Mouse (Mus musculus): ENCODE data around the gene Rcn1. TPM values are rescaled to one million over a fixed set of nuclear protein-coding genes. Genes with fewer than 3 reads are reported as not detected.

Rcn1 gene
- total RNA-seq, 2 experiments from 2014 or later = 47.1 to 53.3 TPM

DNA sequence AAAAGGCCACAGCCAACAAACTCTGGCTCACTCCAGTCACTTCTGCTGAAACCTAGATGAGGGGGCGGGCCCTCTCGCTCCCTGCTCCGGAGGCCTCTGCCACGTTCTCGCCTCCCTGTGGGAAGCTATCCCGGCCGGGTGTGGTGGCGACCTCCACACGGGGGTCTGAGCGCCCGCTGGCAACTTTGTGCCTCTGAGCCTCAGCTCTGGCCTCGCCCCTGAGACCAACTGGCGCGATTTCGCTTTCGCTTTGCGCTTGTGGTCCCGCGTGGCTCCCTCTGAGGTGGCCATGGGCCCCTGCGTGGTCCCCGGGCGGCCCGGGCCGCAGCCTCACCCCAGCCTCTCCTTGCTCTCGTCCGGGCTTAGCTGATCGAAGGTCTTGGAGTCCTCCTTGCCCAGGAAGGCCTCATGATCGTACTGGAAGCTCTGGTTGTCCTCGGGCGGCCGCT, 459 bp downstream of the Rcn1 start:
- DNase-seq (ENCODE audit: extremely low spot score in 1 of 2, low spot score in 2 of 2) = peak in 1 of 2 experiments; percentile 55
- intact Hi-C loops (cut with DNase I) = no loop called here

DNA sequence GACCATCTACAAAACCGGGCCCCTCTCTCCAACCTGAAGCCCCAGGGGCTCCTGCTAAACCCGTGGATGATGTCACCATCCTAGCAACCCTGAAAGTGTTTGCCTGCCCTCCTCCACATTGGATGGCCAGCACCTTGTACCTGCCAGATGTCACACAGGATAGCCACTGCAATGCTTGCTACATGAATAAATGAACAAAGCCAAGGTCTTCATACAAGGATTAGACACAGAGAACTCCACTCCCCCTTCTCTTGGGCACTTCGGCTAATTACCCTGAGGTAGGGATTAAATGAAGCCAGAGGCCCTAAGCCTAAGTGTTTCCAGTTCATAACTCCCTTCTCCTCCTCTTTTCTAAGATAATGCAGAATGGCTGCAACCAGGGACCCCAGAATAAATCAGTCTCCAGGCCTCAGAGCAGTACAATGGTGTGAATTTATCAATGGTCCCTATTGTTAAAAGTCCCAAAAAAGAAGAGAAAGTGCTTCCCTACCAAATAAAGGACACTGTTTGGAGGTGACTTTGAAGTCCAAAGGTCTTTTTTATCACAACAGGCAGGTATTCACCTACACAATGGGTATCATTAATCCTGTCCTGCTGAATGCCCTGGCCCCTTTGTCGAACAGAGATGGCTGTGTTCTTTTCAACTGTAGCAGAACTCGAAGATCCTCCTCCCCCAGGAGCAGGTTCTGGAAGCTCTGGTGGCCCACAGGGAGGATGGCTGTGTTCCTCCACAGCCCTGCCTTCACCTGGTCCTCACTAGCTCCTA, 1.5 kb downstream of the Rcn1 start:
- no peak for DNase-seq (ENCODE audit: extremely low spot score in 1 of 2, low spot score in 2 of 2)
- intact Hi-C loops (cut with DNase I) = no loop called here

DNA sequence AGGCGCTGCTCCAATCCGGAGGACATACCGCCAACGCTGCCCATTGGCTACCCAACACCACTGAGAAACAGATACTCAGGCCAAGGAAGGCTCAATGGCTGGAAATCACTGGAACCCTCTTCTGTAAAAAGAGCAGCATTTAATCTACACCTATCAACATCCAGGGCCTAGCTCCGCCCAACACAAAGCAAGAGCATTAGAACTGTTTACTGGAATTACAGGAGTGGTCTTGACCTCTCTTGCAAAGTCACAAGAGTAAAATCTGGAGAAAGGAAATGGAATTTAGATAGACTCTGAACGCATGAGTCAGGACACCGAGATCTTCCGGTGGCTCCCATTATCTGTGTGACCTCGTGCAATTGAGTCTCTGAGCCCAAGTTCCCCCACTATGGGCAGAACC, 3.1 kb downstream of the Rcn1 start:
- intact Hi-C loops (cut with DNase I) = no loop called here
- no peak for DNase-seq (ENCODE audit: extremely low spot score in 1 of 2, low spot score in 2 of 2)

DNA sequence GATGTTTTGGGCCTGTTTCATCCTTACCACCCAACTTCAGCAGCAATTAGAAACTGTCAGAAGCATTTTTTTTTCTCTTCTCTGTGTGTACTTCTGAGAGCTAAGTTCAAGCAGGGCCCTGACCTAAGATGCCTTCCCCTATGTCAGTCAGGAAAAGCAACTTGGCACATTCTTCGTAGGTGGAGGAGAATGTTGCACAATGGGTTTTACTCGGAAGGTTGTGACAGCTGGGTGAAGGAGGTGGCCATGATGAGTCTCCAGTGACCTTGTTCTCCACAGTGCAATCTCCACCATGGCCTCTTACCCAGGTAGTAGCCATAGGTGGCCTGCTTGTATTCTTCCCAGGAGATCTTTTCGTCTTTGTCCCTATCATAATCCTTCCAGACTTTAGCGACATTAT, 4.7 kb downstream of the Rcn1 start:
- intact Hi-C loops (cut with DNase I) = no loop called here
- DNase-seq (ENCODE audit: extremely low spot score in 1 of 2, low spot score in 2 of 2) = no peak

DNA sequence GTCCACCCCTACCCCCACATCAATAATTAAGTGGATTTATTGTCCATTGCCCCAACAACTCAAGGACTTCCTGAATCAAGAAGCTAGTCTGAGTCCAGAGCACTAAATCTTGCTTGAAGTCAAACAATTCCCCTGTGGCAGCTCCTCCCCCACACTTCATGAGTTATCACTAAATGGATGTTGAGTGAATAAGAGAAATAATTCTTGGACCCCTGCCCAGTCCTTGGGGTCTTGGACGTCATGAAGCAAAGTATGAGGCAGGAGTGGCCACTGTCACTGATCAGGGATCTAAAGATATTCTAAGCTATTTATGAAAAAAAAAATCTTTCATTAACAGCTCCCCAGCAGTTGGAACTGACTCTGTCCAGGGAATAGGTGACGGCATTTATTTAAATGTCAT, 6.6 kb downstream of the Rcn1 start:
- no peak for DNase-seq (ENCODE audit: extremely low spot score in 1 of 2, low spot score in 2 of 2)
- intact Hi-C loops (cut with DNase I) = no loop called here

DNA sequence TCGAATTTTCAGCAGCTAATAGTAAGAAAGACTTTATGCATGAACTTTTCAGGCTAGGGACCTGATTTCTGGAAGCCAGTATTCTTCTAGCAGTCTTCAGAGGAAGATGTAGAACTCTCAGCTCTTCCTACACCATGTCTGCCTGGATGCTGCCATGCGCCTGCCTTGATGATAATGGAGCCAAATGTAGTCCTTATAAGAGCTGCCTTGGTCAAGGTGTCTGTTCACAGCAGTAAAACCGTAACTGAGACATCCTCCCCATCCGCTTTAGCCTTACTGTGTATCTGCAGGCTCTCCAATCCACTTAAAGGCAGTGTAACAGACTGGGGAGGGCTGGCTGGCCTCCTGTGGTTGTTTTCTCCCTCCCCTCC, 7.7 kb downstream of the Rcn1 start:
- no peak for DNase-seq (ENCODE audit: extremely low spot score in 1 of 2, low spot score in 2 of 2)
- intact Hi-C loops (cut with DNase I) = no loop called here

DNA sequence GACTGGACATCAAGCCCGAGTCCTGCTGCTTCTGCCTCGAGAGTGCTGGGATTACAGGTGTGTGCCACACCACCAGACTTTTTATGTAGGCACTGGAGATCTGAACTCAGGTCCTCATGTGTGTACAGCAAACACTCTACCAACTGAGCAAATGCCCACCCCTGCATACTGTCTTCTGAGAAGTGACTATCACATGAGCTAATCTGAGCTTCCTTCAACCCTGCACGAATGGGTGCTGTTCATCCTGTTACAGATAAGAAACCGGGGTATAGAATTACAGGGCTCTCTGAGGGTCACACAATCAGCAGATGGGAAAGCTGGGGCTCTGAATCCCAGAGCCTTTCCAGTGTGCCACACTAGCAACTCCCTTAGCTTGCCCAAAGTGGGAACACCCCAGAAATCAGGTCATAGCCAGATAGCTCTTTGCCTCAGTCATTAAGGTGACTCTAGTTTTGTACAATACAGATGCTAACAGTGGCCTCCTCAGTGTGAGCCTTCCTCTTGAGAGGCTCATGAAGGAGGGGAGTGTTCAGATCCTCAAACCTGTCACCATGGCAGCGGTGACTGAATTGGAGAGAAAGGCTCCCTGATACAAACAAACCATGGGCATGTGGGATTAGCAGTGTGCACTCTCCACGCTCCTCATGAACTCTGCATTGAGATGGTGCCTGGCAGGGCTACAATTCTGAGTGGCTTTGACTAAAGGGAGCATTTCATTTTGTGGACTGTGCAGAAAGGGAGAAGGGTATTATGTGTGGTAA, 8.3 kb downstream of the Rcn1 start:
- intact Hi-C loops (cut with DNase I) = no loop called here
- DNase-seq (ENCODE audit: extremely low spot score in 1 of 2, low spot score in 2 of 2) = no peak

DNA sequence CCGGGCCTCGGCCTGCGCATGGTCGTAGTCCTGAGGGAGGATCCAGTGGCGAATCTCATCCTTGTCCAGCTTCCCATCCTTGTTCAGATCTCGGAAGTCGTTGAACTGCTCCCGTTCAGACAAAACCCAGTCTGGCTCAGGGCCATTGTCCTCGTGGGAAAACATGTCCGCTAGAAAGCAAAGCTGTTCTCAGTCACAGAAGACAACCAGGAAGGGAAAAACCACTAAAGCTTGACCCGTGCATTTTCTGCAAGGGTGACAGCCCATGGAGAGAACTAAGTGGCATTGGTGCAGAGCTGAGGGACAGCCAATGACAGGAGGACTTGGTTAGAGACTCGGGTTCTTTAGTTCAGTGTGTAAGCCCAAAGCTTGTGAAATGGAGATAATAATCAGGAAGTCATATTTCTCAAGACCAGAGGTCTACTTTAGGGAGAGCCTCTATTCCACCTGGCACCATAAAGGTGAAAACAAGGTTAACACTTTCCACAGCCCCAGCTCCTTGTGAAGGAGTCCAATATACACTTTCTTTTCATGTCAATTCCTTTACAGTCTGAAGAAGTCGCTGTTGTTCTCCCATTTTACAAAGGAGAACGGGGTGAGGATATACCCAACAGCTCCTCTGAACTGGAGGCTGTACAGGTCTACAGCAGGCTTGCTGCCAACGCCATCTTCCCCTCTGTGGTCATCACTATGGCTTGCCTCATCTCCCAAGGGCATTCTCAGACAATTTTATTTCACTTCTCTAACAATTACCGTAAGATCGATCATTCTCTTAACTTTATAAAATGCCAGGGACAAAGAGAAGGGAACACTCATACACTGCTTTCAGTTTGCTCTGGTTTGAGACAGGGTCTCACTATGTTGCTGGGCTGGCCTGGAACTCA, 9.9 kb downstream of the Rcn1 start:
- intact Hi-C loops (cut with DNase I) = no loop called here
- DNase-seq (ENCODE audit: extremely low spot score in 1 of 2, low spot score in 2 of 2) = no peak

DNA sequence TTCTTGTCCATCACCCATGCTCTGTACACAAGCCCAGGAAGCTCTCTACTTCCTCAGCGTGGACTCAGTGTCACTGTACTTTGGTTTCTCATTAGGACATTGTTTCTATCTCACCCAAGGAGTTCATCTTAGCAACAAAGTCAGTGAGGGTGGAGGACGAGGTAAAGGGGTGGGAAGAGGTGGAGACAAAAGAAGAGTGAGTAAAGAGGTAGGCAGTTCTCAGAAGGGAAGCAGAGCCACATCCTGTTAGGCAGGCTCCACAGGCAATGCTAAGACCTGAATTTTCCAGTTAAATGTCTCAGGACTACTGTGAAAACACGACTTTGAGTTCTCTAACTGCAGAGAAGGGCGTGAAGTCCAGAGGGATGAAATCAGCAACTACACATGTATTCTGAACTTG, 12.7 kb downstream of the Rcn1 start:
- intact Hi-C loops (cut with DNase I) = no loop called here
- DNase-seq (ENCODE audit: extremely low spot score in 1 of 2, low spot score in 2 of 2) = no peak

DNA sequence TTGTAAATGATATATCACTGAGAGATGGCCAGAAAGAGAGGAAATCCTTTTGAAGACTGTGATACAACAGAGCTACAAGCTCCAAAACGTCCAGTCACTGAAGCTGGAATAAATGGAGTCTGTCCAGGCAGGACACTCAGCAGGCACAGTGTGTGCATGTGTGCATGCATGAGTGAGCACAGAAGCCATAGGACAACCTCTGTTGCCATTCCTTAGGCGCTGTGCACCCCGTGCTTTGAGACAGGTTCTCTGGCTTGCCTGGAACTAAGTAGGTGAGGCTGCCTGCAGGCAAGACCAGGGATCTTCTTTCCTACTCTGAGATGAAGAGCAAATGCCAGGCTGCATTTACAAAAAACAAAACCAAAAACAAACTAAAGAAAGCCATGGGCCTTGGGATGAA, 14.1 kb downstream of the Rcn1 start:
- no peak for DNase-seq (ENCODE audit: extremely low spot score in 1 of 2, low spot score in 2 of 2)
- intact Hi-C loops (cut with DNase I) = no loop called here

DNA sequence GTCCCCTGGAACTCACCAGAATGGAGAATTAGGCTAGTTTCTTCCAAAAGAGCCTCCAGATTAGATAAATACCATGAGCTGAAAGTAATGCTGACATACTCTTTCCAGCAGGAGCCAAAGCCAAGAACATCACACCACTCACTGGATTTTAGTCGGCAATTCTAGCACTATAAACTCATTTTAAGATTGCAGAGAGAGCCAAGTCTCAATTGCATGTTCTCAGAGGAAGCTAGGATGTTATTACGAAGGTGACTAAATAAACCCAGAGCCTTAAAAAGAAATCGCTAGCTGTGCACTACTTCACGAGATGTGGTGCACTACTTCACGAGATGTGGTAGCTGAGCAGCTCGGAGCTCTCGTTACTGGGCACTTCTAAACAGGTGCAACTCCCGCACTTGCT, 16.1 kb downstream of the Rcn1 start:
- DNase-seq (ENCODE audit: extremely low spot score in 1 of 2, low spot score in 2 of 2) = peak in 1 of 2 experiments; percentile 27
- intact Hi-C loops (cut with DNase I) = no loop called here

DNA sequence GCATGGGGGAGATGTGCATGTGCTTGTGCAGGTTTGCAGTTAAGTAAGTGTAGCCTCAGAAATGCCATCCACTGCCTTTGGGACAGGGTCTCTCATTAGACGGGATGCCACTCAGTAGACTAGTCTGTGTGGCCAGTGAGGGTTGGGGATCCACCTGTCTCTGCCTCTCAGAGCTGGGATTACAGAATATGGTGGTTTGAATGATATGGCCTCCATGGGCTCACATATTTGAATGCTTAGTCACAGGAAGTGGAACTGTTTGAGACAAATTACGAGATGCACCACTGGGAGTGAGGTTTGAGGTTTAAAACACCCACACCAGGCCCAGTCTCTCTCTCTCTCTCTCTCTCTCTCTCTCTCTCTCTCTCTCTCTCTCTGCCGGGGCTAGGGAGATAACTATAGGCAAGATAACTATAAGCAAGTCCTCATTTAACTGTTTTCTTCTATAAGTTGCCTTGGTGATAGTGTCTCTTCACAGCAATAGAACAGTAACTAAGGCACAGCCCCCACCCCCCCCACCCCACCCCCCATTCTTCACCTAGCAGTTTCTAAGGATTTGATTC, 18.3 kb downstream of the Rcn1 start:
- DNase-seq (ENCODE audit: extremely low spot score in 1 of 2, low spot score in 2 of 2) = no peak
- intact Hi-C loops (cut with DNase I) = no loop called here

DNA sequence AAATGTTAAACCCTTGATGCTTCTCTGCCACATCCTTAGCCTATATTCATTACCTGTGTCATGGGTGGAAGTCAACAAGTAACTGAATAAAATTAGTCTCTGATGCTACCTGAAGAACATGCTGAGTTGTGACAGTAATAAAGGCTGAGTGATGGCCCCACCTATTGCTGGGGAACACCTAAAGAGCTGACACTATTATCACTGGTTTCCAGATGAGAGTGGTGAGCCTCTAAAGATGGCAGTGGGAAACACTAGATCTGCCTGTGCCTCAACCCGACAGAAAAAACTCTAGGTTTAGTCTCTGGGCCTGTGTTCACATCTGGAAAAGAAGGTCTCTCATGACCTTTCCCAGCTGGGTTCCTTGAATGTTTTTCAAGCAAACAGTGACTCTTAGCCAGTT, 19.4 kb downstream of the Rcn1 start:
- intact Hi-C loops (cut with DNase I) = no loop called here
- no peak for DNase-seq (ENCODE audit: extremely low spot score in 1 of 2, low spot score in 2 of 2)

DNA sequence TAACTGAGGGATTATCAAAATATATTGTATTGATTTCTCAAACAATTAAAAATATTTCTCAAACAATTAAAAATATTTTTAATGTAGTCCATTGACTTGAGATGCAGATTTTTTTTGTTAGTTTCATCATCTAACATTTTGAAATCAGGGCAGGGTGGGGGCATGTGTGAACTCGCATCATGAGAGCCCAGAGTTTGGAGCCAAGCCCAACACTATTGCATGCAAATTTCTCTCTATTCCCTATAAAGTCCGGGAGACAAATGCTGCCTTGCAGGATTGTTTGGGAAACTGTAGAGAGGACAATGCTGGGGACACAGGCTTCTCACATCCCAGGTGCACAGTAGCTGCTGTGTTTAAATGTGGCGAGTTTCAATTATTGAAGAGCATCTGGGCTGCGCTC, 23.4 kb downstream of the Rcn1 start:
- DNase-seq (ENCODE audit: extremely low spot score in 1 of 2, low spot score in 2 of 2) = no peak
- intact Hi-C loops (cut with DNase I) = no loop called here

DNA sequence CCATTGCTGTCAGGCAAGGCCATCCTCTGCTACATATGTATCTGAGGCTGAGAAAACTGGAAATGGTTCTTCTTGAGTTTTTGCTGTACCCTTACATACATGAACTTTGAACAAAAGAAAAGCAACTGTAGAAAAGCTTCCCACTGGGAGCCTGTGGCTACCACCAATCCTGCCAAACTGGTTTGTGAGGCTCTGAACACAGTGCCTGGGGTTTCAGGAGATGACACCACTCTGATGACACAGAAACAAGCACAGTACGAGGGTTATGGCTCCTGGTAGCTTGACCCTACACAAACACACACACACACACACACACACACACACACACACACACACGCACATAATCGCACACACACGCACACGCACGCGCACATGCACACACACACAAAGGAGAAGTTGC, 23.9 kb downstream of the Rcn1 start:
- no peak for DNase-seq (ENCODE audit: extremely low spot score in 1 of 2, low spot score in 2 of 2)
- intact Hi-C loops (cut with DNase I) = no loop called here

DNA sequence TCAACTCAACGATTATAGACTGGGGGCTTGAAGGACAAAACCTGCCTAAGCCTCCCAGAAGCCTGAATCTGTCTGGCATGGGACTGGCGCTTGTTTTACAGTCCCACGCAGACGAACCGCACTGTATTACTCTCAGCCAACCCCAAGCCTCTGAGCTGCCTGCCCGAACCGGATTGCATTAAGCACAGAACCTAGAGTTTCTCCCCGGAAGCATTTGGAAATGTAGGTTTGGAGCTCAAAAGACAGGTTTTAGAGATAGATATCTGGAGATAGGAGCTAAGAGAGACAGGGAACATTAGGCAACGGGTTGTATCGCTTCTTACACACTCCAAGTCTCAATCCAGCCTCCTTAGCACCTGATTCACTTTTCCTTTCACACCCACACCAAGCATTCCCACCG, 25.5 kb downstream of the Rcn1 start:
- DNase-seq (ENCODE audit: extremely low spot score in 1 of 2, low spot score in 2 of 2) = no peak
- intact Hi-C loops (cut with DNase I) = no loop called here

DNA sequence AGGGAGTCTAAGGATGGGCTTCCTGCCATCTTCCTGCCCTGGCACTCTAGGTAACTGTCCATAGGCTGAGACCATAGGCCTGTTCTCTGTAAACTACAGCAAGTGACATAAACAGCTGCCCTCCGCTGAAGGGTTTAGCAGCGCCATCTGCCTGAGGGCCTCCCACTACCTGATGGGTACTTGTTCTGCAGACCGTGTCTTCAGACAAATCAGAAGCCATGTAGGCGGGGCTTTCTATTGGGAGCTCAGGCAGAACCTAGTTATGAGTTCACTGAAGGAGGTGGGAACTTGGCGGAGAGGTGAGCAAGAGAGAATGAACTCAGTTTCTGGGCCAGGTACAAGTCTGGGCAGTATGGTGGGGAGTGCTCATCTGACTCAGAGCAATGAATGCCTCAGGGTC, 26.4 kb downstream of the Rcn1 start:
- DNase-seq (ENCODE audit: extremely low spot score in 1 of 2, low spot score in 2 of 2) = no peak
- intact Hi-C loops (cut with DNase I) = no loop called here

DNA sequence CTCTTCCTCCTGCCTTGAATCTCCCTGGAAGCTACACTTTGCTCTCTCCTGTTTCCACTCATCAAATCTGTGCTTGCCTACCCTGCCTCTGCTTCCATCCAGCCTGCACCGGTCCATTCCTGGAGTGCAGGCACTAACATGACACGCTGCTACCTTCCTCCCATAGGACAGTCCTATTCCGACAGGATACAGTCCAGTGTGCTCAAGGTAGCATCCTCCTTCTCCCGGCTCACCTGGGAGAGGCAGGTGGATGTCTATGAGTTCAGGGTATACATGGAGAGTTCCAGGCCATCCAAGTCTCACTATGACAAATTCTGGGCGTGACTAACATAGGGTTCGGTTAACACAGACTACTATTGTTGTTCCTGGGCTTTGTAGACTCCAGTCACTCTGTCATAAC, 27.0 kb downstream of the Rcn1 start:
- no peak for DNase-seq (ENCODE audit: extremely low spot score in 1 of 2, low spot score in 2 of 2)
- intact Hi-C loops (cut with DNase I) = no loop called here

DNA sequence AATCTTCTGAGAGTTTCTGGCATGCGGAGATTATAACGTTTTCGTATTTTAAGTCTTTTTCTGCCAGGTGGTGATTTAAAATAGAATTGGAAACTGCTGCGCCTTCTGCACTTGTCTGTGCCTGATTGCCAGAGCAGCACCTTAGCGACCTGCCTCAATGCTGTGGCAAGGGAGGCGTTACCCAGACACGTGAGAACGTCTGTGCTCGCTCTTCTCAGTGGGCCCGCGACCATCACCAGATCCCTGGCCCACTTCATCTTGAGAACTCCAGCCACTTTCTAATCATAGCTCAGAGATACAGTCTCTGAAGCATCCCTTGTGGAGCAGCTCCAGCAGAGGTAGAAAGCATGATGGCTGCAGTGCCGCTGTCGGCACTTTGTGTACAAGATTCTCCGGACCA, 28.4 kb downstream of the Rcn1 start:
- DNase-seq (ENCODE audit: extremely low spot score in 1 of 2, low spot score in 2 of 2) = peak in 1 of 2 experiments; percentile 6
- intact Hi-C loops (cut with DNase I) = no loop called here
